Mouse (Mus musculus) Muller cell, postnatal 12 days (primary cell): ENCODE results near the gene Uvrag.
"Not testable (repeated sequence)": the region's sequence is repeated elsewhere in the genome, so short reads cannot be mapped to it uniquely, and the experiment has no call there.

Source experiments
- DNase-seq: peaks from one replicate; pipeline ENCODE4 v3.0.0-alpha.2; 2015; ENCODE audit errors: inconsistent ontology term

Uvrag gene

DNA sequence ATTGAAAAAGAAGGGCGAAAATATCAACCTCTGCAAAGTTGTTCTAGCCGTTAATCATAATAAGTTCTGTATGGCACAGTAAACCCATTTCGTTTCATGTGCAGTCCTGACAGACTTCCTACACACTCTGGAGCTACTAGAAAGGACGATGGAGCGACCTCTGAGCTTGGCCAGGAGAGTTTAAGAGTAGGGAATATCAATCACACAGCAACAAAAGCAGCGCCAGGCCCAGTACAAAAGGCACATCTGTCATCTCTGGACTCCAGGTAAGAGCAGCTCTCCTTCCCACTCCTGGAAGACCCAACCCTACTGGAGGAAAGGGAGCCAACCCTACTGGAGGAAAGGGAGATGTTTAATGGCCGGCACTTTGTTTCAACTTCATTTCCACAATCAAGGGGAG is 43.2 kb downstream of the Uvrag start:
- no peak for DNase-seq

DNA sequence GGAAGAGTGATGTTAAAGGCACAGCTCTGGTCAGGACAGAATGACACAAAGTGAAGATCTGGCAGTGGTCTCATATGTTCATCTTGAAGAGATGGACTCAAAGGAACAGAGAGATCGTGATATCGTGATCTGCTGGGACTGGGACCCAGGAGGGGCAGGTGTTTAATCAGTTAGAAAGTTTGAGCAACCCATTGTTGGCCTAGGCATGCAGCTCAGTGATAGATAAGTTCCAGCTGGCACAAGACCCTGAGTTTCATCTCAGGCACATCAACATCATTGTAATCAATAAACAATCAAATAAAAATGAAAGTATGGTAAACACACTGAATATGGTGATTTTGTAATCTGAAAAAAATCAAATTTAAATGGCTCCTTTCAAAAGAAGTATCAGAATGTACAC is 43.8 kb downstream of the Uvrag start:
- DNase-seq = no peak

DNA sequence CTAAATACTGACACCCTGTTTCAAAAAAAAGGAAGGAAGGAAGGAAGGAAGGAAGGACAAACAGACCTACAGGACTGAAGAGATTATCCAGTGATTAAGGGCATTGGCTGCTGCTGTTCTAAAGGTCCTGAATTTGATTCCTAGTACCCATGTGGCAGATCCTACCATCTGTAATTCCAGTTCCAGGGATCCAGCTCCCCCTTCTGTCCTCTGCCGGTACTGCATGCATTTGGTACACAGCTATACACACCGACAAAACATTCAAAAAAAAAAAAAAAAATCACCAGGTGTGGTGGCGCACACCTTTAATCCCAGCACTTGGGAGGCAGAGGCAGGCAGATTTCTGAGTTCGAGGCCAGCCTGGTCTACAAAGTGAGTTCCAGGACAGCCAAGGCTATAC is 45.8 kb downstream of the Uvrag start:
- DNase-seq = no peak

DNA sequence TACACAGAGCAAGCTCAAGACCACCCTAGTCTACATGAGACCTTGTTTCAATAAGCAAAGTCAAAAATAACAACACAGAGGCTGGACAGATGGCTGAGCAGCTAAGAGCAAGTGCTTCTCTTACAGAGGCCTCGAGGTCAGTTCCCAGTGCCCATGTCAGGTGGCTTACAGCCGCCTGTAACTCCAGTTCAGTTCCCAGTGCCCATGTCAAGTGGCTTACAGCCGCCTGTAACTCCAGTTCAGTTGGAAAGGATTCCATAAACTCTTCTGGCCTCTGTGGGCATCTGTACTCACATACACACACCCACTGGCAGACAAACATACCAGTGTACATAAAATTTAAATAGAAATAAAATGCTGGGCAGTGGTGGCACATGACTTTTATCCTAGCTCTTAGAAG is 46.6 kb downstream of the Uvrag start:
- no peak for DNase-seq

DNA sequence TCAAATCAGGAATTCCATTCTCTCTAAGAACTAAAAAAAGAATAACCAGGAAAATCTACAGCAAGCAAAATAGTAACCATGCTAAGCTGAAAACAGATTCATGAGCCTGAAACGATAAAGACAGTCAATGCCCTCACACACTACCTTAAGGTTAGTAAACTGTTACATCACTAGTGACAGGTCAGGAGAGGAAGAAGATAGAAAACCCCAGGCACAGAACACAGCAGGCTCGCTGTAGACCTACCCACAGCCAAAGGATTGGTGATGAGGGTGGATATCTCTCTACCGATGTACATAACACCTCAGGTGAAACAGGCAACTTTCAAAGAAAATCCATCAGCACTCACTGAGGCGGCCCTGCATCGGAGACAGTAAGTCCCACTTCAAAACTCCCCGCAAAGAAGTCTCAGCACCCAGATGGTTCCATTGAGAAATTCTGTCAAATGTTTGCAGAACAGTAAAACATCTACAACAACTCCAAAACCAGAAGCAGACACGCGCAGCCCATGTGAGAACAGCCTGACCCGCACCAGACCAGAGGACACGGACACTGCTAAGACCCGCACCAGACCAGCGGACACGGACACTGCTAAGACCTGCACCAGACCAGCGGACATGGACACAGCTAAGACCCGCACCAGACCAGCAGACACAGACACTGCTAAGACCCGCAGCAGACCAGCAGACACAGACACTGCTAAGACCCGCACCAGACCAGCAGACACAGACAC is 48.9 kb downstream of the Uvrag start:
- DNase-seq = no peak

DNA sequence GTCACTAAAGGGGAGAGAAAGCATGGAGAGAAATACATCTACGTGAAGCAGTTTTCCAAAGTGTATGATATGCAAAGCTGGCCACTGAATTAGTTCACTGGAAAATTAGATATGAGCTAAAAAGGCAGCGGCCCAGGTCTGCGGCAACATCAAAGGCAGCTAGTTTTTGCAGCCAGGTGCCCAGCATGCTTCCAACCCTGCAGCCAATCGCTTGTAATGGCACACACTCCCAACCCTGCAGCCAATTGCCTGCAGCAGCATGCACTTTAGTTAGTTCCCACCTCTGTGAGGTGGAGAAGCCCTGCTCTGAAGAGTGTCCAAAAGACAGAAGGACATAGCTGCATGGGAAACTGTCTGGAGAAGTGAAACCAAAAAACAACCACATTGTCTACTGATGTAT is 51.2 kb downstream of the Uvrag start:
- no peak for DNase-seq

DNA sequence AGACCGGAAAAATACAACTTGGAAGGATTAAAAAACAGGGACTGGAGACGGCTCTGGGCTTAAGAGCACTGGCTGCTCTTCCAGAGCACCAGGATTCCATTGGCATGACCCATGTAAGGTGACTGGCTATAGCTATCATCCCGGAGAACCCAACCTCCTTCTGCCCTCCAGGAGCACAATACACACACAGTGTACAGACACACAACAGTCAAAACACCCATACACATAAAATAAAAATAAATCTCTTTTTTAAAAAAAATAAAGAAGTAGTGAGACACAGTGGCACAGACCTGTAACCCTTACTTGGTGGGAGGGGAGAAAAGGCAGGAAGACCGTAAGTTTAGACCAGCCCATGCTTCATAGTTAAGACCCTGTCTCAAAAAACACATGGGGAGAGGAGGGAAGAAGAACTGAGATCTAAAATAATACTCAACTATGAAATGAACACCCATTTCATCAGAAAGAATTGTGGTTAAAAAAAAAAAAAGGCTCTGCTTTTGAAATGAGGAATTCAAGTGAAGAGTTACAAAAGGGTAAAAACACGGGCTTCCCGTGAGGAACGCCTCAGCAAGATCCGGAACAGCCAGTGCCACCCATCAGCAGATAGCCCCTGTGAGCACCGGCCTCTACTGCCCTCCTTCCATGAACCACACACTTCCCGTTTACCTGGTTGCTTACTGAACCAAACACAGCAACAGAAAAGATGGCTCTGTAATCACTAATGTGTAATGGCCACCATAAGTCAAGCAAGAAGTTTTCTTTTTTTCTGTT is 52.2 kb downstream of the Uvrag start:
- DNase-seq = no peak

DNA sequence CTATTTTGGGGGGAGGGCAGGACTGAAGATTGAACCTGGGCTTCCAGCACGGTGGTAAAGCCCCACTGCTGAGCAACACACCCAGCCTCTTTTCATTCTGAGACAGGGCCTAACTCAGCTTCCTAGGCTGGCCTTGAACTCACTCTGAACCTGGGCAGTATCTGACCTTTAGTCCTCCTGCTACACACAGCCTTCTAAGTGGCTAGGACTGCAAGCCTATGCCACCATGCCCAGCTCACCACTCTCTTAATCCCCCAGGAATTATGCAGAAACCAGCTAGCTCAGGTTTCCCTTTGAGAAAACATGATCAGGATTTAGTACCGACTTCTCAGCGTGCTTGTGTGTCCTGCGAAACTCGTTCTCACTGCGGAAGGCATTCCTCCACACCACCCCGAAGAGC is 53.4 kb downstream of the Uvrag start:
- no peak for DNase-seq

DNA sequence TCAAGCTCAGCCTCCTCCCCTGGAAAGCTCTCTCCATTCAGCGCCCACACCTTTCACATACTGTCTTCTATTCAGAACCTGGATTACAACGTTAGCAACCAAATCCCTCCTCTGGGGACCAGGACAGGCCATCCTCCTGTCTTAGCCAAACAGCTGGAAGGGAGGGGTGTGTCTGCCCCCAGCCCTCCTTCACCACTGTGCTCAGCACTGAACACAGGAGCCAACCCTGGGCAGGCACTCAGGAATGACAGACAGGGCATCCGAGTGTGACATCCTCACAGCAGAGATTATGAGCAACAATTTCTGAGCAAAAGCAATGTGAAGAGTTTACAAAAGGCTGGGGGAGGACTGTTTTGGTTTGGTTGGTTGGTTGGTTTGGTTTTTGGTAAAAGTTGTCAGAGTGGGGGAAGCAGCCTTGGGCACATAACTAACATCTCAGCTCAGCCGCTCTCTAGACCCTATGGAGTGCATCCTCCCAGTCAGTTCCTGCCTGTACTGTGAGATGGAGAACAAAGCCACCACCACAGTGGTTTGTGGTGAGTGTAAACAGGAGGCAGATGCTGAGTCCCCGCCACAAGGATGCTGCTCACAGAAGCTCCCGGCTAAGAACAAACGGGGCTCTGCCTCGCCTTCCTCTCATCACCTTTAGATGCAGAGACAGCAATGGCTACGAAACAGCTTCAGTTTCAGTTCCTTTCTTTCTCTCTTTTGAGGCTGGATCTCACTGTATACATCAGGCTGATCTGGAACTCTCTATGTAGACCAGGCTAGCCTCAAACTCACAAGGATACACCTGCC is 54.1 kb downstream of the Uvrag start:
- no peak for DNase-seq

DNA sequence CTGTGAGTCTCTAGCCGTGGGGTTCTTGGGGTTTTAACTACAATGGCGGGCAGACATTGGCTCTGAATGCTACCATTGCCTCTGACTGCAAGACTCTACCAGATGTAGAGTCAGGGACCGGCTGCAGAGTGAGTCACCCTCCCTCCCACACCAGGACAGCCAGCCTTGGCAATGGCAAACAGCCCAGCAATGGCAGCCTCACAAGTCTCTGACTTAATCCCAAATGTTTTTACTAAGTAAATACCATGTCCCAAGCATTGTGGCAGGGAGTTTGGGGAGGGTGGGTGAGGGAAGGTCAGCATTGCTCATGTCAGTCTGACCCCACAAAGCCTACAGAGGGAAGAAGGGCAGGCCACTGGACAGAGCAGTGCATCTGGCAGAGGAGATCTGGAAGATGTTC is 55.7 kb downstream of the Uvrag start:
- DNase-seq = peak; percentile 86

DNA sequence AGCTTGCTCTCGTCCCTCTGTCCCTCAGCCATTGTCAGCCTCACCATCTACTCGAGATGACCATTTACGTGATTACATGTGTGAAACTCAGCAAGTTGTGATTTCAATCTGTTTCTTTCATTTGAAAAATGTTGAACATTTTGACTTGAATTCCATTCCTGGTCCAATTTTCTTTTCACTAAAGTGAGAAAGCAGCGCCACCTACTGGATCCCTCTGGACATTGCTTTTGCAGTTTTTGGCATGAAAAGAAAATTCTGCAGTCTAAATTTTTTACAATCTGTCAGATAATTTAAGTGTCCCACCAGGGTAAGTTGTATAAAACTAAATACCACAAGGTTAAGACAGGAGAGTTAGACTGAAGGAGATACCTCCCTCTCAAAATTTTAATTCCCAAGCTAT is 61.4 kb downstream of the Uvrag start:
- peak; percentile 67 for DNase-seq

DNA sequence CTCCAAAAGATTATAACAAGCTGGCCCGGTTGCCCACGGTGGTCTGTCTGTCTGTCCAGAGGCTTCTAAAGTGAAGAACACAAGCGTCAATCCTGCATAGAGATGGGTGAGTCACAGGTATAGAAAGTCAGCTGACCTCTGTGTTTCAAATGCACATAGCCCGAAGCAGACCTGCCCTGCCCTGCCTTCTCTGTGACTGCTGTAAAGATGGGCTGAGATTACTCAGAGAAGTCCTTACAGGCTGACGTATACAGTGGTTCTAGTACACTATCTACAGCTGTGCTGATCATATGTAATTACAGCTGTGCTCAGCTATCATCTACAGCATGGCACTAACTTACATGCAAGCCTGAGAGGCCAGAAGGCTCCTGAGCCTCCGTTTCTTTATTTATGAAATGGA is 62.1 kb downstream of the Uvrag start:
- DNase-seq = no peak

DNA sequence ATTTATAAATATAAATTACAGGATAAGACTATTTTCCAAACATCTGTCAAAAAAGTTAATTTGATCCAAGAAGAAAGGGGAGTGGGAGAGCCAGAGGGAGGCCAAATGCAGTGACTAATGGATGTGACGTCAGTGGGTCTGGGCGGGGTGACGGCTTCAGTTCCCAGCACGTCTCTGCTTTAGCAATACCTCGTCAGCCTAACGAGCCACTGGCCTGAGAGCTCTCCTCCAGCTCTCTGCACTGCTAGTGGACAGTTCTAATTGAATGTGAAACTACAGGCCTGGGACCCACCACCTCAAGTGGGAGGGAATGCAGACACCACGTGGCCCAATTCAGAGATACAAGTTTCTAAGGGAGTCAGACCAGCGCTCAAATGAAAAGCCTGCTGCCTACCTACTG is 63.7 kb downstream of the Uvrag start:
- peak; percentile 58 for DNase-seq

DNA sequence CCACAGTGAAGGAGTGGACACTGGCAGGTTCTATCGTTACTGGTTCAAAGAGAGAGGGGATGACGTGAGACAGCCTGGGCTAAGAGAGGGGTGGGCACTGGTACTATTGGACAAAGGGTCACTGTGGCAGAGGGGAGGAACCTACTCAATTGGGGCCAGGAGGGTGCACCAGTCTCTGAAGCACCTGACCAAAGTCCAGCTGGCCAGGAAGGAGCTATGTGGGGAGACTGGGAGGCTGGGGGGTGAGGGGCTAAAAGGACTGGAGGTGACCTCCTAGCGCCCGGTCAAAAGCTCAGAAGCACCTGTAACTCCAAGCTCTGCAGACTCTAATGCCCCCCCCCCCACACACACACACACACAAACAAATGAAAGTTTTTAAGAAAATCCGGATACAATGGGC is 65.8 kb downstream of the Uvrag start:
- no peak for DNase-seq

DNA sequence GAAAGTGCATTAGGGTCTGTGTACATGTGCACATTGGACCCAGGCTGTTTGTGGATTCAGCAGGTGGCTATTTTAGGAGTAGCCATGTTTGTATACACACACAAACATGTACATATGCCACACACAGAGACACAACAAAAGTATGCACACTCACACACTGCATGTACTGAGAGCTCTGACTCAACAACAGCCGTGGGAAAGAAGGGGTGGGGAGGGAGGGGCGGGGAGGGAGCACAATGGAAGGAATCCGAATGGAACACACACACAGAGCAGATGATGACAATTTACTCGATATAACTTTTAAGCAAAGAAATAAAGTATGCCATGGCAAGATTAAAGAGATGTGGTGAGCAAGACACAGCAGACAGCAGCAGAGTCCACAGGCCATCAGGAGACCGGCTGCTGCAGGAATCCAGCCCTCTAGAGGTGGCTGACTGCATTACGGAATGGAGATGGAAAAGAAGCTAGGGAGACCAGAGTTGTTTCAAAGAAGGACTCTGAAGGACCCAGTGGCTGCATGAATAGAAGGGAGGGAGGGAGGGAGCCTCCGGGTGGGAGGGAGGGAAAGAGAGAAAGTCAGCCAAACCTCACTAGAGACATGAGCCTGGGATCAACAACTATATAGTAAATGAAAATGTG is 67.1 kb downstream of the Uvrag start:
- DNase-seq = peak; percentile 66

DNA sequence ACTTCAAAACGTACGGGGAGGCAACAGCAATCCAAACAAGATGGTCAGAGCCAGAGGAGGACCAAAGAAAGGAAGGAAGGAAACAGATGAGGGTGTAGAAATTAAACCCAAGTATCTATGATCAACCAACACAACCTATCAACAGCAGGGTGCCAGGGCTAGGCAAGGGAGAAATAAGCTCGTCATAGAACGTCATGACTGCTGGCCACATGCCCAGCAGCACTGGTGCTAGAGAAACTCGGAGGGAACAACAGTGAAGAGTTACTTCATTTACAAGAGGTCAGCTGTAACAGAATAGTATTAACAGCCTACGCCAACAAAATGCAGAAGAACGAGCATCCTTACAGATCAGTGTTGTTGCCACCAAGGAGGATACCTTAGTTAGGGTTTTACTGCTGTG is 73.2 kb downstream of the Uvrag start:
- DNase-seq = no peak

DNA sequence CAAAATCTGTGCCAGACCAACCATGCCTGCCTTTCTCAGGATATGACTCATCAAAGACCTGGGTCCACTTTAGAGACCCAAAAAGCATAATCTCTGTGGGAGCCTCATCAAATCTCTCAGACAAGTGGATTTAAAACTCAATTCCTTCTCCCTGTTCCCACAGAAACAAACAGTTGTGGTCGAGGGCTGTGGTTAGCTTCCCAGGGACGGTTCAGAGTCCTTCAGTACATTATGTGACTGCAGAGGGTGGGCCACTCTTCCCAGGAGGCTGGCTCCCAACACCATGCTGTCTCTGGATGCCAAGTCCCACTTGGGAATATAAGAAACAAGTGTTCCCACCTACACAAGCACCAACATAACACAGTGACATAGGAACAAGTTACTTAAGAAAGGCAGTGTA is 75.0 kb downstream of the Uvrag start:
- peak; percentile 70 for DNase-seq

DNA sequence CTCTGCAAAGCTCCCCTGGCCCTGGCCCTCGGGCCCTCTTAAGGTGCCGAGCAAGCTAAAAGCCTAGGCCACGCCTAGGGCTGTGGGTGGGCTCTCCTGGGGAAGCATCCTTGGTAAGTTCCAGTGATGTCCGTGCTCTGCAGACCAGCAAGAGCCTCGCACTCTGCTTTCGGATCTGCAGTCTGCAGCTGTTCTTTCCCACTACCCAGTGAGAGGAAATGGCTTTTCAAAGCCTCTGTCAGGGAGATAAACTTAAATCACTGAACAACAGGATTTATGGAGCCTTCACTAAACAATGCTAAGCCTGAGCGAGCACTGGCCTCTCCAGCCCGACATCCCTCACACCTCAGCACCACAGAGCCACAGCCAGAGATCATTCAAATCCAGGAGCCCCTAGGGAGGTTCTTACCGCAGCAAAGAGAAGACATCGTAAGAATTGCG is 75.5 kb downstream of the Uvrag start:
- DNase-seq = no peak

DNA sequence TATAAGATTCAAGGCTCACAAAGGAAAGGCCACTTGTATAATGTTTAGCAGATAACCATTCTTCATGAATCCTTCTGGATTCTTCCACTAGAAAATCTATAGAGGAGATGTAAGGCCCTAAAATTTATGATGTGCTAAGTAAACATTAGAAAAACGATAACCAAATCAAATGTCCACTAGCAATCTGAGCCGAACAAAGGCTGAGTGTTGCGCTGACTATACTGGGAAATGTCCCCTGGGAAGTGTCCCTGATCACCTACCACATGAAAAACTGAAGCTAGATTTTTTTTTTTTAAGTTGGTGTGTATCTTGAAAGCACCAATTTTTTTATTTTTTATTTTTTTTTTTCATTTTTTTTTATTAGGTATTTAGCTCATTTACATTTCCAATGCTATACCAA is 76.1 kb downstream of the Uvrag start:
- DNase-seq = no peak

DNA sequence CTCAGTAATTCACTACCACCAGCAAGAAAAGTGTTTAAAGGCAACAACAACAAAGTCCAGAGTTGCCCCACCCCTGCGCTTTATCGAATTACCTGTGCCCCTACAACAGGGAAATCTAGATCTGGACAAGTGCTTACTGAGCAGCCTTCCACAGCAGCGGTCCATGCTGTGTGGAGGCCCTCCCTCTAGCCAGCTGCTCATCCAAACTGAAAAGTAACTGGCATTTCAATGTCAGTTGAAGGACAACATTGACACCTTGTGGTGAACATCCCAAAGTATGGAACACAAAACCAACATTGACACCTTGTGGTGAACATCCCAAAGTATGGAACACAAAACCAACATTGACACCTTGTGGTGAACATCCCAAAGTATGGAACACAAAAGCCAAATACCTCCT is 78.7 kb downstream of the Uvrag start:
- DNase-seq = not testable (repeated sequence)

DNA sequence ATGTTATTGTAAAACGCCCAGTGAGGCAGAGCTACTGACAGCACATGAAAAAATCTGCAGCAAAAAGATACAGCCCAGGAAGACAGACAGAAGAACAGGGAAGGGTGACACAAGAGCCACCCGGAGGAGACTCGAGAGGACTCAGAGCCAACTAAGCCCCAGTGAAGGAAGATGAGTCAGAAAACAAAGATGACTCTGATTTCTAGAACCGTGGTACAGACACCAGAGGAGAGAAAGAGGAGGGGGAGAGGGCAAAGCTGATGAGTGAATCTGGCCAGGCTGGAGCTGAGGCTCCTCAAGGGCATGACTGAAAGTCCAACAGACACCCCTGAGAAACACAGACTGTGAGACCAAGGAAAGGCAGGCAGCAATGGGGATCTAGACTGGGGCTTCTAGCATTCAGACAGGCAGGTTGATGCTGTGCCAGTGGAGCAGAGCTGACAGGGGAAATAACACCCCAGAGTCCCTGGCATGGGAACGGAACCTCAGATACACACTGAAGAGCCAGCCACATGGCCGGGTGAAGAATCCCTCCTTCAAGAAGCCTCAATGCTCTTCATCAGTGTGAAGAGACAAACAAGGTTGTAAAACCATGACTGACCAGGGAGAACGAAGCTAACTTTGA is 79.8 kb downstream of the Uvrag start:
- DNase-seq = no peak

DNA sequence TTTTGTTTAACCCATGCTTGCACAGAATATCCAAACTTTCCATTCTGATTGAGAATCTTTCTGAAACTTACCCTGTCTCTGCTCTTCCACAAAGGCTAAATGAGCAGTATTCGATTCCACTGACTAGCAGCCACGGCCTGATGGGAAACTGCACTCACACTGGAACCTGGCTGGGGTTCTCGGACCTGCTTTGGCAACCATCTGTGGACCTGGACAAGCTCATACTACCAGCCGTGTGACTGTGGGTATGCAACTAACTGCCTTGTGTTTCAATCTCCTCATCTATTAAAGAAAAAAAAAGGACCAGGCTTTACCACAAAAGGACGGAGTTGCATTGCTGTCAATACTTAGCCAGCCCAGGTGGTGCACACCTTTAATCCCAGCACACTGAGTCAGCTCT is 80.5 kb downstream of the Uvrag start:
- DNase-seq = no peak
